Mouse (Mus musculus) lung, adult 2 months (tissue): ENCODE data around the gene Tgfb1i1. TPM values are rescaled to one million over a fixed set of nuclear protein-coding genes. Genes with fewer than 3 reads are reported as not detected.

ENCODE experiments used
- DNase-seq: peaks from one replicate; pipeline ENCODE4 v3.0.0; 2022
- H3K4me1 ChIP-seq: fragments of 200-500 bp; 2 replicates; pipeline ENCODE4 v1.6.1; 2011; ENCODE audit warnings: low read length; ENCODE audit not compliant: control insufficient read depth, insufficient read depth
- H3K4me3 ChIP-seq: fragments of 200-500 bp; replicated peaks from 2 replicates; pipeline ENCODE3; 2011; ENCODE audit warnings: low read depth, mild to moderate bottlenecking, control low read depth, low read length; ENCODE audit errors: extremely low read depth
- CTCF ChIP-seq: fragments of 200-500 bp; IDR thresholded peaks from 2 replicates; pipeline ENCODE4 v1.5.1; 2011; ENCODE audit warnings: mild to moderate bottlenecking, low read length, control low read depth; ENCODE audit not compliant: insufficient read depth
- POLR2A ChIP-seq: fragments of 200-500 bp; IDR thresholded peaks from 2 replicates; pipeline ENCODE4 v1.6.1; 2011; ENCODE audit warnings: low read depth, mild to moderate bottlenecking, control low read depth, low read length, borderline replicate concordance; ENCODE audit errors: extremely low read depth
- WGBS: fragments of 180-500 bp; shearing (Covaris S2); methylation state at CpG from one replicate; pipeline ENCODE4 v1.1.7; 2018; 5-methylcytosine and 5-hydroxymethylcytosine counted together
- polyA plus RNA-seq: library from polyadenylated mRNA; depleted of rRNA; stranded (reverse); fragments of >200 nt; gene quantifications from 2 replicates; pipeline ENCODE4 v1.2.3, GENCODE M21; 2012

Gene Tgfb1i1
- polyA plus RNA-seq, 1 experiment = 150 TPM

DNA sequence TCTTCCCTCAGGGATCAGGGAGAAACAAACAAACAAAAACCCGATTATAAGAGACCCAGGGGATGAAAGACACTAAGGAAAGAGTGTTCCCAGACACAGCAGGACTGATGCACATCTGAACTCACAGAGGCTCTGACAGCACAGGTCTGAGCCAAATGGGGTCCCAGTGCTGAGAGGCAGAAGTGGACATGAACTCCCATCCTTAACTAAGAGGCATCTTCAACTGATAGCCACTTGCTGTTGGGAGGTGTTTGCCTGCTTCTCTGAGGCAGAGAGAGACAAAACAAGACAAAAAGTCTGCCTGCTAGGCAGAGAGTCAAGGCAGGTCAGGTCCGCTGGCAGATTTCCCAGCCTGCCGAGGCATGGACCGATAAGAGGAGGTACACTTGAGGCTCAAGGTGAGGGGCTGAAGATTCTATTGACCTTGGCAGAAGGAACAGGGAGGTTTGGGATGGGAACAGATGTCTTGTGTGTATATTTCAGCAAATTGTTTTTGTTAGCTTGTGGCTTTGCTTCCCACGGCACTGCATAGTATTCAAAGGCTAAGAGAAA is 10.2 kb downstream of the Tgfb1i1 start:
- WGBS = 18% methylated on average over 5 of the region's 5 CpGs
- H3K4me1 ChIP-seq = peaks cover 9% of the 10 kb centered on the region
- no peak for DNase-seq

DNA sequence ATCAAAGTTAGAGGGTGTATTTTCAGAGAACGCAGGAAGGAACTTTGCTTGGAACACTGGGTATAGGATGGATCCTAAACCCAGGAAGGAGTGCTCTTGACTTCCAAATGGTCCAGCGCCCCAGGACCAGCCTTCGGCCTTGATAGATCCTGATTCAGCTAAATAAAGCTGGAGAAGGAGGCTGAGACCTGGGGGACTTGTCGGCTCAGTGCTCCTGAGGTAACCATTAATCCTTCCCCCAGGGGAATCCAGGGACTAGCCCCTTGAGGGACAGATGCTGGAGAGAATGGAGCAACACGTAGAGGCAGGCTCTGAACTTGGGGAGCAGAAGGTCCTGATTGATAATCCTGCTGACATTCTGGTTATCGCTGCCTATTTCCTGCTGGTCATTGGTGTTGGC is 18.8 kb downstream of the Tgfb1i1 start, which contains the start of gene Slc5a2:
Gene Slc5a2 (plus strand): TSS at position 247 of the 400 bp plus-strand sequence.
- no peak for DNase-seq
- Histone ChIP-seq H3K4me3 (no peak within 1 kb of the TSS), H3K4me1 (no peaks in the 10 kb centered on the region)
- TF ChIP-seq CTCF (no peak), POLR2A (no peak)
- WGBS = 82% methylated on average over 6 of the region's 6 CpGs

More for the DNA sequence above, 10.2 kb downstream of the Tgfb1i1 start:
- no peak overlapping the region for H3K4me3 ChIP-seq
- no peak for TF ChIP-seq CTCF
- TF ChIP-seq POLR2A = no peak

DNA sequence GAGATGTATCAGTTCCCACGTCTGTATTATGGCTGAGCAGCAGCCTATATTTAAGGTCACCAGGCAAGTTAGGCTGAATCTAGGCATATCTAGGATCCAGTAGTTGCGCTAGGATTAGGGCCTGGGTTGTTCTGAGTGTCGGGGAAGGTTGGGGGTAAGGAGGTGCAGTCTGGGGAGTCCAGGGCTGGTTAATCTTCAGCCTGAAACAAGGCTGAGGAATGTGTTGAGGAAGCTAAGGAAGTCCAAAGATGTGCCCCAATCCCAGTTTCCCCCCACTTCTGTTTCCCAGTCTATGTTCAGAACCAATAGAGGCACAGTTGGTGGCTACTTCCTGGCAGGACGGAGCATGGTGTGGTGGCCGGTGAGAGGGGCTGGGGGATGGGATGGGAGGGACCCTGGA is 19.4 kb downstream of the Tgfb1i1 start:
- 69% methylated on average over 5 of the region's 5 CpGs for WGBS
- no peak for DNase-seq
- Histone ChIP-seq H3K4me3 (no peak overlapping the region), H3K4me1 (no peaks in the 10 kb centered on the region)
- TF ChIP-seq CTCF = no peak

DNA sequence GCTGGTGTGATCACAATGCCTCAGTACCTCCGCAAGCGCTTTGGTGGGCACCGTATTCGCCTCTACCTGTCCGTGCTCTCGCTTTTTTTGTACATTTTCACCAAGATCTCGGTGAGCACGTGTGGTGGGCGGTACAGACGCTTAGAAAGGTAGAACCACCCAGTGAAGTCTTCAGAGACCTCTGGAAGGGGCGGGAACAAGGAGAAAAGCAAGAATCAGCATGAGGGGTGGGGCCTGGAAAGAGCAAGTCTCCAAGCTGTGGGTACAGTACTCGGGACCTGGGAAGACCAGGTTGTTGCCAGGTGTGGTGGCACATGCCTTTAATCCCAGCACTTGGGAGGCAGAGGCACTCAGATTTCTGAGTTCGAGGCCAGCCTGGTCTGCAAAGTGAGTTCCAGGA is 20.8 kb downstream of the Tgfb1i1 start:
- H3K4me1 ChIP-seq = no peaks in the 10 kb centered on the region
- H3K4me3 ChIP-seq = no peak overlapping the region
- TF ChIP-seq POLR2A = no peak
- no peak for TF ChIP-seq CTCF
- DNase-seq = no peak
- WGBS = 62% methylated on average over 13 of the region's 13 CpGs

DNA sequence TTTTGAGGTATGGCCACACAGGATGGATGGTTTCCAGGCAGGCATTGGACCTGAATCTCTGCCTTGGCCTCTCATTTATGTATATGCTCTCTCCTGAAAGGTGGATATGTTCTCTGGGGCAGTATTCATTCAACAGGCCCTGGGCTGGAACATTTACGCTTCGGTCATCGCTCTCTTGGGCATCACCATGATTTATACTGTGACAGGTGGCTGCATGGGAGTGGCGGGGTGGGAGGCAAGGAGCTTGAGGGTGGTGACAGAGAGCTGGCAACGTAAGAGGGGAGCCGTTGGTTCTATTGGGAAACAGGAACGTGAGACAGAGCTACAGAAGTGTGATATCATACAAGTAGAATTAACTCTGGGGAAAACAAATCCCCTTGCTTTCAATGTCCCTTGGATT is 21.2 kb downstream of the Tgfb1i1 start:
- WGBS = 75% methylated on average over 7 of the region's 7 CpGs
- TF ChIP-seq CTCF = no peak
- TF ChIP-seq POLR2A = no peak
- no peak for DNase-seq
- H3K4me1 ChIP-seq = no peaks in the 10 kb centered on the region
- H3K4me3 ChIP-seq = no peak overlapping the region

DNA sequence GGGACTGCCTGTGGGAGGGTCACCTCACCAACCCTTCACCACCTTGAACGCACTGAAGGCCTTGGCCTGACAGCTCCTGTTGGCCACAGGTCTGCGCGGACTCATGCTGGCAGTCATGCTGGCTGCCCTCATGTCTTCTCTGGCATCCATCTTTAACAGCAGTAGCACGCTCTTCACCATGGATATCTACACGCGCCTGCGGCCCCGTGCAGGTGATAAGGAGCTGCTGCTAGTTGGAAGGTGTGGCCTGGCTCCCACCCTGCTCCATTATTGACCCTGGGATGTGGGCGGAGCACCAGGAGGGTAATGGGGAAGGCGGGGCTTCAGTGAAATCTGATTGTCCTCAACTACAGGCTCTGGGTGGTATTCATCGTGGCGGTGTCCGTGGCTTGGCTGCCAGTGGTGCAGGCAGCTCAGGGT is 23.8 kb downstream of the Tgfb1i1 start:
- TF ChIP-seq POLR2A (no peak), CTCF (no peak)
- DNase-seq = no peak
- Histone ChIP-seq H3K4me3 (no peak overlapping the region), H3K4me1 (no peaks in the 10 kb centered on the region)
- 53% methylated on average over 13 of the region's 13 CpGs for WGBS

DNA sequence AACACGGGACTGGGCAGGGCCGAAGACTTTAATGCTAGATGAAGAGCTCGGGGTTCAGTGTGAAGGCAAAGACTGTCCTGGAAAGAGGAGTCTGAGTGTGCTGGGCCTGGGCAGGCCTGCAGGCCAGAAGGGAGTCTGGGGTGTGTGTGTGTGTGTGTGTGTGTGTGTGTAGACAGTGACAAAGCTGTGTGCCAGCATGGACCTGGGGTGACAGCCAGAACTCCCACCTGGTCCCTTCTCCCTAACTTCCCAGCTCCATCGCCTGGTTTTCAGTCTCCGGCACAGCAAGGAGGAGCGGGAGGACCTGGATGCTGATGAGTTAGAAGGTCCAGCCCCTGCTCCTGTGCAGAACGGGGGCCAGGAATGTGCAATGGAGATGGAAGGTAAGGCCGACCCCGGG is 24.9 kb downstream of the Tgfb1i1 start:
- no peak for DNase-seq
- Histone ChIP-seq H3K4me3 (no peak overlapping the region), H3K4me1 (no peaks in the 10 kb centered on the region)
- WGBS = 93% methylated on average over 9 of the region's 9 CpGs
- TF ChIP-seq CTCF (no peak), POLR2A (no peak)

DNA sequence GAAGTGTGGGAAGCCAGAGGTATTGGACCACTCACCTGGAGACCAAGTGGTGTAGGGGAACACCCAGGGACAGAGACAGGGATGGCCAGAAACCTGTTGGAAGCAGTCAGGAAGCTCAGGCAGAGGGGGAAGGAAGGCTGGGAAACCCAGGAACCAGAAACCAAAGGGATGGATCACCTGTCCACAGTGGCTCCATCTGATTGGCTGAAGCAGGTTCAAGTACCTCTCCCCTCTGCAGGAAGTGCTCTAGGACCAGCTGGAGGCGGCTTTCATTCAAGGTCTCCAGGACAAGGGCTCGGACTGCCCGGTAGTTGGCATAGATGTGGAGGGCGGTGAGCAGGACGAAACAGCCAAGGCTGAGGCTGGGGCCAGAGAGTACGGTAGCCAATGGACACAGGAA is 29.4 kb downstream of the Tgfb1i1 start:
- Histone ChIP-seq H3K4me1 (peaks cover 4% of the 10 kb centered on the region), H3K4me3 (no peak overlapping the region)
- DNase-seq = no peak
- 87% methylated on average over 6 of the region's 6 CpGs for WGBS
- TF ChIP-seq POLR2A (no peak), CTCF (no peak)

DNA sequence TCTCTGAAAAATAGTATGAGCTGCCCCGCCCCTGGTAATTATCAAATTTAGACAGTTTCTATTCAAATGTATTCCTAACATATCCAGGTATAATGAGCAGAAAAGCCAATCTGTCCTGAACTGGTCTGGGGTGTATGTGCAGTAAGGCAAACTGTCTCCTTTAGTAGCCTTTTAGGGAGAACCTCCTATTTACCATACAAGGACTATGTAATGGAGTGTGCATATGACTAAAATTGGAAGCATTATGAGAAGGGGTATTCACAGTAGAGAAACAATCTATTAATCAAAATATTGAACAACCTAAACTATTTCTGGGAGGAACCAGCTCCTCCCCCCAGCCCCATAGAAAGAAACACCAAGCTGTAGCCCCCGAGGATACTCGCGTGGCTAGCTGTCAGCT is 33.1 kb downstream of the Tgfb1i1 start:
- Histone ChIP-seq H3K4me3 (no peak overlapping the region), H3K4me1 (peaks cover 4% of the 10 kb centered on the region)
- DNase-seq = no peak
- WGBS = 96% methylated on average over 4 of the region's 4 CpGs
- TF ChIP-seq POLR2A = no peak
- no peak for TF ChIP-seq CTCF

DNA sequence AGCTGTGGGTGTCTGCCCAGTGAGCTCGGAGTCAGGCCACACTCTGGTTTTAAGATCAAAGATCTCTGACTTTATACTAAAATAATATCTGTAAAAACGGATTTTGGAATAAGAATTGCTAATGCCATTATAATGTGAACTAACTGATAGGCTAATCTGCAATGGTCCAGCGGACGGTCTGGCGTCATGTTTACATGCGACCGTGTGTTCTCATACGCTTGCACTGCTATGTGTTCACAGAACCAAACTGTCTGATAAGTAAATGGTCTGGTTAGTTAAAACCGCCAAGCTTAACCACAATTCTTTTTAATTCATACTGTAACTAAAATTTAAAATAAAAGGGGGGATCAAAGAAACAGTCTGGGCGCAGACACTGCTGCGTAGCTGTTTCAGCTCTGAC is 35.2 kb downstream of the Tgfb1i1 start:
- 93% methylated on average over 11 of the region's 11 CpGs for WGBS
- Histone ChIP-seq H3K4me3 (no peak overlapping the region), H3K4me1 (peaks cover 4% of the 10 kb centered on the region)
- DNase-seq = no peak
- TF ChIP-seq CTCF = no peak
- TF ChIP-seq POLR2A = no peak

DNA sequence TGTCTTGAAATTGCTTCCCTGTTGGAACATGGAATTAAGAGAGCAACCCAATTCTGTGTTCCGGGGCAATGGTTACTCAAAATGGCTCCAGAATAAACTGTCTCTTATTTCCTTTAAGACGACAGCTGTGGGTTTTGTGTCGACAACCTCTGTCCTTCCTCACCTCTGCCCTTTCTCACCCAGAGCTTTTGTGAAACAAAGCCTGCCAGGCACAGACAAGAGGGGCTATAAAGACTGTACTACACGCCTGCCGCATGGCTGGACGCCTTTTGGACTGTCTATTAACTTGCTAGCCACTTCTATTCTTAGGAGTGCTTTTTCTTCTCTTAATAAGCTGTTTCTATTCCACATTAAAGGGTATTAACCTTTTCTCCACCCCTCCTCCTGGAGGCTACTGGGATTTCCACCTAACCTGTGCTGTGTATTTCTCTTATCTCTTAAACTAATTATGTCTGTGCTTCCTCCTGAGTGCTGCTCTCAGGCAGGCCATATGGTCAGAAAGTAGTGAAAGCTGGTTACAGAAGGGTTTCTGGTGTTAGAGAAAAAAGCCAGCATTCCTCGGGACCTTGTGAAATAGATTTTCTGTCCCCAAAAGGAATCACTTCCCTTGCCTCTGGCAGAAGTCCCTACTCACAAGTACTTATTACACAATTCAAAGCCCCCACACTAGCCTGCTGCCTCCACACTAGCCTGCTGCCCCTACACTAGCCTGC is 36.1 kb downstream of the Tgfb1i1 start:
- Histone ChIP-seq H3K4me3 (no peak overlapping the region), H3K4me1 (peaks cover 4% of the 10 kb centered on the region)
- WGBS = 50% methylated on average over 7 of the region's 7 CpGs
- no peak for TF ChIP-seq CTCF
- no peak for TF ChIP-seq POLR2A
- DNase-seq = no peak
